Mouse (Mus musculus) limb, embryonic 11.5 days (tissue): ENCODE data around the gene Ciita. TPM values are rescaled to one million over a fixed set of nuclear protein-coding genes. Genes with fewer than 3 reads are reported as not detected.

Experiments used
- ATAC-seq: fragments of 200-750 bp; cut with Nextera tagmentation; 2 replicates; pipeline ENCODE4 v1.8.0; 2017; ENCODE audit warnings: low read depth; ENCODE audit not compliant: insufficient number of reproducible peaks, low FRiP score, low TSS enrichment
- DNase-seq: peaks from one replicate; pipeline ENCODE4 v3.0.0-alpha.2; 2015; ENCODE audit warnings: low spot score
- H3K27ac ChIP-seq: fragments of 300-500 bp; sonication (generic); replicated peaks from 2 replicates; pipeline ENCODE4 v1.5.1; 2014; ENCODE audit warnings: low read depth, mild to moderate bottlenecking, low read length
- H3K27me3 ChIP-seq: fragments of 300-500 bp; sonication (generic); 2 replicates; pipeline ENCODE4 v1.6.1; 2014; ENCODE audit warnings: mild to moderate bottlenecking, low read length, mixed read lengths; ENCODE audit not compliant: control insufficient read depth, insufficient read depth
- H3K36me3 ChIP-seq: fragments of 300-500 bp; sonication (generic); 2 replicates; pipeline ENCODE4 v1.6.1; 2014; ENCODE audit warnings: mild to moderate bottlenecking, low read length, moderate library complexity, mixed read lengths; ENCODE audit not compliant: control insufficient read depth, insufficient read depth
- H3K4me1 ChIP-seq: fragments of 300-500 bp; sonication (generic); 2 replicates; pipeline ENCODE4 v1.6.1; 2014; ENCODE audit warnings: low read length, mixed read lengths; ENCODE audit not compliant: control insufficient read depth, insufficient read depth
- H3K4me2 ChIP-seq: fragments of 300-500 bp; sonication (generic); 2 replicates; pipeline ENCODE4 v1.6.1; 2014; ENCODE audit warnings: low read depth, mild to moderate bottlenecking, moderate library complexity; ENCODE audit not compliant: severe bottlenecking
- H3K4me3 ChIP-seq: fragments of 300-500 bp; sonication (generic); 2 replicates; pipeline ENCODE4 v1.5.1; 2014; ENCODE audit warnings: low read depth, low read length
- H3K9ac ChIP-seq: fragments of 300-500 bp; sonication (generic); 2 replicates; pipeline ENCODE4 v1.6.1; 2014; ENCODE audit warnings: mild to moderate bottlenecking, low read length
- H3K9me3 ChIP-seq: fragments of 300-500 bp; sonication (generic); 2 replicates; pipeline ENCODE4 v1.6.1; 2016; ENCODE audit warnings: low read length; ENCODE audit not compliant: control insufficient read depth
- WGBS: fragments of 180-500 bp; shearing (Covaris S2); extraction: QIAGEN DNeasy Blood & Tissue Kit; methylation state at CpG from one replicate; pipeline ENCODE4 v1.1.7; 2014; 5-methylcytosine and 5-hydroxymethylcytosine counted together
- polyA plus RNA-seq: library from polyadenylated mRNA; unstranded; fragments of >200 nt; fragmentation: Nextera tagmentation; extraction: Ambion mirVana; gene quantifications from 2 replicates; pipeline ENCODE4 v1.2.1, GENCODE M21; 2014

Gene Ciita
- polyA plus RNA-seq, 1 experiment from 2014 or later, result 0.16 TPM

- ATAC-seq, result no peak
- H3K9ac ChIP-seq, result no peak overlapping the region
- H3K4me3 ChIP-seq, result no peak overlapping the region
- no peak overlapping the region for H3K27ac ChIP-seq
- H3K9me3 ChIP-seq, result no peaks in the 10 kb centered on the region
- H3K4me1 ChIP-seq, result peaks cover 9% of the 10 kb centered on the region
- WGBS, result 81% methylated on average over 2 of the region's 2 CpGs
- H3K4me2 ChIP-seq, result no peak overlapping the region
- H3K36me3 ChIP-seq, result no peaks in the 10 kb centered on the region
- no peaks in the 10 kb centered on the region for H3K27me3 ChIP-seq
- DNase-seq, result no peak
These were observed 19.7 kb upstream of the Ciita start for GRCm38 (mm10) chr16:10460188-10460587.

GRCm38 (mm10) chr16:10461178-10461577 is 18.7 kb upstream of the Ciita start:
- 88% methylated on average over 2 of the region's 2 CpGs for whole genome bisulfite sequencing

GRCm38 (mm10) chr16:10465011-10465681 is 14.7 kb upstream of the Ciita start:
- Histone ChIP-seq H3K4me3 (no peak overlapping the region), H3K9ac (no peak overlapping the region), H3K27ac (no peak overlapping the region), H3K27me3 (no peaks in the 10 kb centered on the region), H3K4me2 (no peak overlapping the region), H3K36me3 (no peaks in the 10 kb centered on the region), H3K9me3 (no peaks in the 10 kb centered on the region), H3K4me1 (peaks cover 5% of the 10 kb centered on the region; the same call in 1 of the 2 replicates)
- DNase-seq, result no peak
- WGBS, result 11% methylated on average over 4 of the region's 4 CpGs
- ATAC-seq, result no peak

More at GRCm38 (mm10) chr16:10461178-10461577, 18.7 kb upstream of the Ciita start:
- Histone ChIP-seq H3K27me3 (no peaks in the 10 kb centered on the region), H3K4me3 (no peak overlapping the region), H3K36me3 (no peaks in the 10 kb centered on the region), H3K4me1 (peaks cover 5% of the 10 kb centered on the region; the same call in 1 of the 2 replicates), H3K9me3 (no peaks in the 10 kb centered on the region), H3K9ac (no peak overlapping the region), H3K27ac (no peak overlapping the region), H3K4me2 (no peak overlapping the region)
- ATAC-seq (no peak), DNase-seq (no peak)

- Histone ChIP-seq H3K4me3 (no peak overlapping the region), H3K9me3 (no peaks in the 10 kb centered on the region), H3K36me3 (no peaks in the 10 kb centered on the region), H3K4me2 (no peak overlapping the region), H3K27me3 (no peaks in the 10 kb centered on the region), H3K27ac (no peak overlapping the region), H3K4me1 (peaks cover 5% of the 10 kb centered on the region; the same call in 1 of the 2 replicates), H3K9ac (no peak overlapping the region)
- whole genome bisulfite sequencing, result 35% methylated on average over 11 of the region's 11 CpGs
- ATAC-seq (no peak), DNase-seq (no peak)
These were observed 12.3 kb upstream of the Ciita start for GRCm38 (mm10) chr16:10467391-10468107.

GRCm38 (mm10) chr16:10468201-10468600 is 11.7 kb upstream of the Ciita start:
- DNase-seq (no peak), ATAC-seq (no peak)
- no peak overlapping the region for H3K4me3 ChIP-seq
- H3K9me3 ChIP-seq, result no peaks in the 10 kb centered on the region
- H3K4me1 ChIP-seq, result peaks cover 5% of the 10 kb centered on the region; the same call in 1 of the 2 replicates
- H3K36me3 ChIP-seq, result no peaks in the 10 kb centered on the region
- H3K27ac ChIP-seq, result no peak overlapping the region
- no peak overlapping the region for H3K4me2 ChIP-seq
- 85% methylated on average over 1 of the region's 1 CpGs for WGBS
- H3K9ac ChIP-seq, result no peak overlapping the region
- H3K27me3 ChIP-seq, result no peaks in the 10 kb centered on the region

- Histone ChIP-seq H3K4me3 (no peak overlapping the region), H3K4me1 (no peaks in the 10 kb centered on the region), H3K27me3 (no peaks in the 10 kb centered on the region), H3K4me2 (no peak overlapping the region), H3K9me3 (no peaks in the 10 kb centered on the region), H3K36me3 (no peaks in the 10 kb centered on the region), H3K9ac (no peak overlapping the region), H3K27ac (no peak overlapping the region)
- 89% methylated on average over 3 of the region's 3 CpGs for WGBS
- DNase-seq, result no peak
- no peak for ATAC-seq
These were observed 7.9 kb upstream of the Ciita start for GRCm38 (mm10) chr16:10471950-10472349.

GRCm38 (mm10) chr16:10474956-10475355 is 4.9 kb upstream of the Ciita start:
- 74% methylated on average over 3 of the region's 3 CpGs for WGBS
- H3K27ac ChIP-seq, result no peak overlapping the region
- H3K4me1 ChIP-seq, result no peaks in the 10 kb centered on the region
- no peaks in the 10 kb centered on the region for H3K27me3 ChIP-seq
- no peak overlapping the region for H3K9ac ChIP-seq
- no peaks in the 10 kb centered on the region for H3K9me3 ChIP-seq
- DNase-seq, result no peak
- no peaks in the 10 kb centered on the region for H3K36me3 ChIP-seq
- no peak overlapping the region for H3K4me2 ChIP-seq
- no peak overlapping the region for H3K4me3 ChIP-seq
- ATAC-seq, result no peak

- no peak for ATAC-seq
- H3K4me3 ChIP-seq, result no peak overlapping the region
- 75% methylated on average over 2 of the region's 2 CpGs for WGBS
- H3K4me1 ChIP-seq, result no peaks in the 10 kb centered on the region
- H3K27me3 ChIP-seq, result no peaks in the 10 kb centered on the region
- no peak overlapping the region for H3K9ac ChIP-seq
- DNase-seq, result no peak
- no peak overlapping the region for H3K4me2 ChIP-seq
- H3K9me3 ChIP-seq, result no peaks in the 10 kb centered on the region
- no peaks in the 10 kb centered on the region for H3K36me3 ChIP-seq
- no peak overlapping the region for H3K27ac ChIP-seq
These were observed 3.9 kb upstream of the Ciita start for GRCm38 (mm10) chr16:10475919-10476318.
